Mouse (Mus musculus) E14TG2a.4 (cell line): Measurements from ENCODE around the gene Plekhs1.

Source experiments
- CTCF ChIP-seq: conservative IDR thresholded peaks from 2 replicates; pipeline ENCODE4 v1.5.1; 2014; ENCODE audit warnings: low read length
- NANOG ChIP-seq: IDR thresholded peaks from 2 replicates; pipeline ENCODE4 v1.6.1; 2014; ENCODE audit warnings: borderline replicate concordance, low read length, mixed read lengths

DNA sequence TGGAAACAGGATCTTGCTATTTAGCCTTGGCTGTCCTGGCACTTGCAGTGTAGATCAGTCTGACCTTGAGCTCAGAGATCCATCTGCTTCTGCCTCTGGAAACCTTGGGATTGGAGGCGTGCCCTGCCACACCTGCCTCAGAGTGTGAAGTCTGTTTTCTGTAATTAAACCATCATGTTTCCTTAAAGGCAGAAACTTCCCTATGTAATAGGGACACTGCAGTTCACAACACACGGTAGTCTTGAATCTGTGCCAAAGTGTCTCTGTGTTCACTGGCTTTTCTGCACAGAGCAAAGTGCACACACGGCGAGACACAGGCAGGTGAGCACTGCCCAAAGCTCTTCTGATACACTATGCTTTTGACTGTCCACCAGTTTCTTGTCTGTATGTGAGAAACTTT is 43.0 kb upstream of the Plekhs1 start:
- TF ChIP-seq CTCF (no peak), NANOG (no peak)
